Mouse (Mus musculus): ENCODE measurements at regions not wholly inside any gene's neighbourhood (a gene's known extent, or its start where the extent isn't known, plus 50 kb on each side); places are given as distances from the start of the nearest gene placed in this dataset.
A peak's percentile ranks its signal among the peaks of the same experiment; 100 is the strongest.

- Histone ChIP-seq H3K36me3 (ENCODE audit: control insufficient read depth, insufficient read depth, low read length, poor library complexity, severe bottlenecking) (no peaks in the 10 kb centered on the region), H3K27me3 (ENCODE audit: control insufficient read depth, insufficient read depth, low read length, poor library complexity, severe bottlenecking) (no peaks in the 10 kb centered on the region)
- no peak for DNase-seq (ENCODE audit: low read depth, low spot score)
Observed at GRCm38 (mm10) chr17:75618514-75618913, 66.8 kb upstream of the Fam98a start.

- peak; percentile 12 for DNase-seq (ENCODE audit: low read depth, low spot score)
- H3K27me3 ChIP-seq (ENCODE audit: control insufficient read depth, insufficient read depth, low read length, poor library complexity, severe bottlenecking), result no peaks in the 10 kb centered on the region
- no peaks in the 10 kb centered on the region for H3K36me3 ChIP-seq (ENCODE audit: control insufficient read depth, insufficient read depth, low read length, poor library complexity, severe bottlenecking)
Observed at GRCm38 (mm10) chr17:75617280-75617679, 65.5 kb upstream of the Fam98a start.

DNA sequence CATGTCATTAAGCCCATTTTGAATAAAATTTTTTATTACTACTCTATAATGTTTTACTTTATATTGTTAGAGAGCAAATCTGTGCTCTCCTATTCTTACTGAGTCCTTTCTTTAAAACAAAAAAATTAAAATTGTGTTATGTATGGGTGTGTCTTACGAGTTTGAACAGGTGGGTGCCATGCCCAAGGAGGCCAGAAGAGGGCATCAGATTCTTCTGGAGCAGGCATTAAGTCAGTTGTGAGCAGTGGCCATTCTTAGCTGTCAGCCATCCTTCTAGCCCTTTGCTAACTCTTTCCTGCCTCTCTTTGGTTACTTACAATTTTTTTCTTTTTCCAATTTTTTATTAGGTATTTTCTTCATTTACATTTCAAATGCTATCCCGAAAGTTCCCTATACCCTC is 63.6 kb upstream of the Fam98a start:
- Histone ChIP-seq H3K36me3 (ENCODE audit: control insufficient read depth, insufficient read depth, low read length, poor library complexity, severe bottlenecking) (no peaks in the 10 kb centered on the region), H3K27me3 (ENCODE audit: control insufficient read depth, insufficient read depth, low read length, poor library complexity, severe bottlenecking) (no peaks in the 10 kb centered on the region)
- peak; percentile 44 for DNase-seq (ENCODE audit: low read depth, low spot score)

GRCm38 (mm10) chr17:75603417-75604086 is 51.8 kb upstream of the Fam98a start:
- DNase-seq (ENCODE audit: low read depth, low spot score), result no peak
- Histone ChIP-seq H3K27me3 (ENCODE audit: control insufficient read depth, insufficient read depth, low read length, poor library complexity, severe bottlenecking) (no peaks in the 10 kb centered on the region), H3K36me3 (ENCODE audit: control insufficient read depth, insufficient read depth, low read length, poor library complexity, severe bottlenecking) (no peaks in the 10 kb centered on the region)
